Mouse (Mus musculus): Measurements from ENCODE around the gene Msi1.

Msi1 gene

DNA sequence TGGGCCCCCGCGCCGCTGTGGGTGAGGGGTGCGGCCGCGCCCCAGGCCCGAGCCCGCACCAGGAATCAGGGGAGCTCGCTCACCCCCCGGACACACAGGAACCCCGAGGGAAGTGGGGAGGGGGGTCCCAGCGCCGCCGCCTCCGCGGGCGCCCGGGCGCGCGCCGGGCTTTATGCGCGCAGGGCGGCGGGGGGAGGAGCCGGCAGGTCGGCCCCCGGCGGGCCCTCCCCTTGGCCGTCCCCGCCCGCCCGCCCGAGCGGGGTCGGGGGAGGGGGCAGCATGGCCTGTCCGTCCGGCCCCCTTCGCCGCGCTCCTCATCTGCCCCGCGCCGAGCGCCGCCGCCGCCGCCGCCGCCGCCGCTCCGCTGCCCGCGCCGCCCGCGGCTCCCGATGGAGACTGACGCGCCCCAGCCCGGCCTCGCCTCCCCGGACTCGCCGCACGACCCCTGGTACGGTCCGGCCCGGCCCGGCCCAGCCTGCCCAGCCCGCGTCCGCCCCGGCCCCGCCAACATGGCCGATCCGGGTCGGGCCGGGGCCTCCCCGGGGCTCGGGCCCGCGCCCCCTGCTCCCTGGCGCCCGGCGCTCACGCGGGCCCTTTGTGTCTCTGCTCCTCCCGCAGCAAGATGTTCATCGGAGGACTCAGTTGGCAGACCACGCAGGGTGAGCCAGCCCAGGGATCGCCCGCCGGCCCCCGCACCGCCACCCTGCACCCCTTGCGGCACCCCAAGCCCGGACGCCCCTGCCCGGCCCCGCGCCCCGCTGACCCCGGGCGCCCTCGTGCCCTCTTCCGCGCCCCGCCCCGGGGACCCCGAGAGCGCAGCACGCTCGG lies at the start of gene Msi1:
Msi1 (plus strand) TSS at position 241 of the 828 bp plus-strand sequence.
- DNase-seq = peak; percentile 85

GRCm38 (mm10) chr5:115391935-115392334 lies 37.5 kb upstream of the Msi1 start:
- no peak for DNase-seq

GRCm38 (mm10) chr5:115392969-115393368 lies 36.4 kb upstream of the Msi1 start:
- no peak for DNase-seq

DNA sequence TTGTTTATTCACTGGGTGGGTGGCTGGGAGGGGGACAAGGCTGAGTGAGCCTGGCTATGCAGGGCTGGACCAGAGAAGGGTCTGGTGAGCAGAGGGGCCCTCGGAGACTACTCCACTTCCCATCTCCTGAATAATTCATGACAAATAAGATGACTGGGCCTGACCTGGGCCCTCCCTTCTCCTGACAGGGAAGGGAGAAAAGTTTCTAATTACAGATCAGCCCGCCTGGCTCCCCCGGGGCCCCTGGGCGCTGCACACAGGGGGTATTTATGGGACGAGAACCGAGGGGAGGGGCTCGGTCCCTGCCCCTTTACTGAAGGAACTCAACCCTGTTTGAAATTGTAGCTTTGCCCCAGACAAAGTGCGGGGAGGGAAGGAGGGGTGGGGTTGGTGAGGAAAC lies 35.2 kb upstream of the Msi1 start:
- DNase-seq = peak; percentile 52

DNA sequence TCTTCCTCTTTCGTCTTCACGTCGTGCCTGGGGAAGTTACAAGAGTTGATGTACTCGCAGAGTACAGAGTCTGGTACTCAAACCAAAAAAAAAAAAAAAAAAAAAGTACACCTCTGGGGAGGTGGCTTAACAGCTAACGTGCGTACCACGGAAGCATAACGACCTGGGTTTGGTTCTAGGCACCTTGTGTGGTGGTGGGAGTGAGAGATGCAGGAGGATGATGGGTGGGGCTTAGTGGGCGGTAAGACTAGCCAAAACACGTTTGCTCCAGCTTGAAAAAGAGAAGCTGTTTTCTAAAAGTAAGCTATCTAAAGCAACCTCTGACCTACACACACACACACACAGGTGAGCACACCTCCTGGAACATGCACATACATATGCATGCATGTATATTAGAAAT lies 34.6 kb upstream of the Msi1 start:
- no peak for DNase-seq

DNA sequence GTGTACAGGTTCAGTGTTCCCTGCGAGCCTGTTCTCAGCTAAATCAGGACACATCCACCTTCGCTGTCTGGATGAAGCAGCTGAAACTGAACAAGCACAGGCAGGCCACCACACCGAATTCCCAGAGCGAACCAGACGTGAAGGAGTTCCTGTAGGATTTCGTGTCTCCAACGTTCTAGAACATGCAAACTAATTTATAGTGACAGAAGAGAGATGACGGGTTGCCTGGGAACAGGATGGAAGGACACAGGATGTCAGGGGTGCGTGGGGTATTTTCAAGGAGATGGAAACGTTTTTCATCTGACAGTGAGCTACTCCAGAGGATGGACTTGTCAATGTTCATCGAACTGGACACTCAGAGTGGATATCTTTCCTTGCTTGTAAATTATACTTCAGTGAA lies 32.7 kb upstream of the Msi1 start:
- peak; percentile 51 for DNase-seq

- peak; percentile 97 for DNase-seq
These were observed 31.3 kb upstream of the Msi1 start for GRCm38 (mm10) chr5:115397839-115398780.

GRCm38 (mm10) chr5:115402063-115402462 lies 27.3 kb upstream of the Msi1 start:
- peak; percentile 78 for DNase-seq

- DNase-seq = peak; percentile 90
These were observed 25.8 kb upstream of the Msi1 start for GRCm38 (mm10) chr5:115403436-115404140.

DNA sequence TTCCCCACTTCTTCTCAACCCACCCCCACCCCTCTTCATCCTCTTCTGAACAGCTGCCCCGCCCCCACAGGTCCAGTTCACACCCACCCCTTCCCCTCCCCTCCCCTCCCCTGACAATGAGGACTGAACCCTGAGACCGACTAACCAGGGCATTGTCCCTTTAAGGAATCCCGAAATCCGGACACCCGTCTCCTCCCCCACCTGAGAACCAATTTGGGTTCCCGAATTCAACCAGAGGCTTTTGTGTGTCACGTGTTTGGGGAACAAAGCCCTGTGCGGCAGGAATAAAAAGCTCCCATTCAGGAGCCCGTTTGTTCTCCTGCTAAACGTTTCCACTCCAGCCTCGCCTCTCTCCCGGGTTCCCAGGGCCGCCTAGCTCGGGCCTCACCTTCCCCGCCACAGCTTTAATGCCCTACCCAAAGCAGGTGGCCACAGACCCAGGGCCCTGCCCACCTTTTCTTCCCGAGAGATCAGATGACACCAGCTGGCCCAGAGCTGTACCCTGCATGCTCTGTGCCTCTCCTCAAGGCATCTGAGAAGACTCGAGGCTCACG lies 25.1 kb upstream of the Msi1 start:
- peak; percentile 92 for DNase-seq

DNA sequence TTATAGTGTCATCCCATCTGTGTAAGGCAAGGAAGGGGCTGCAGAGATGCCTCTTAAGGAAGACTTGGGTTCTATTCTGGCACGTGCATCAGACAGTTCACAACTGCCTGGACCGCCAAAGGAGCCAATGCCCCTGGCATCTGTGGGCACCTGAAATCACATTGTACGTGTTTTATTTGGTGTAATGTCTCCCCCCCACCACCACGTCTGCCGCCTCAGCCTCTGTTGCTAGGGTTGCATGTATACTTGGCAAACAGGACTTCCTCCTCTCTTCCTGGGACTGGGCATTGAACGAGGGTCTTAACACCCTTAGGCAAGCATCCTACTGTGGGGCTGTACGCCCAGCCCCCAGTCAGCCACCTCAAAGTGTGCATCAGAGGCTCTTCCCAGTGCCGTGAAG lies 24.2 kb upstream of the Msi1 start:
- DNase-seq = no peak

- peak; percentile 61 for DNase-seq
These were observed 21.3 kb upstream of the Msi1 start for GRCm38 (mm10) chr5:115408110-115408509.

GRCm38 (mm10) chr5:115415111-115416085 lies 14.0 kb upstream of the Msi1 start:
- peak; percentile 74 for DNase-seq

DNA sequence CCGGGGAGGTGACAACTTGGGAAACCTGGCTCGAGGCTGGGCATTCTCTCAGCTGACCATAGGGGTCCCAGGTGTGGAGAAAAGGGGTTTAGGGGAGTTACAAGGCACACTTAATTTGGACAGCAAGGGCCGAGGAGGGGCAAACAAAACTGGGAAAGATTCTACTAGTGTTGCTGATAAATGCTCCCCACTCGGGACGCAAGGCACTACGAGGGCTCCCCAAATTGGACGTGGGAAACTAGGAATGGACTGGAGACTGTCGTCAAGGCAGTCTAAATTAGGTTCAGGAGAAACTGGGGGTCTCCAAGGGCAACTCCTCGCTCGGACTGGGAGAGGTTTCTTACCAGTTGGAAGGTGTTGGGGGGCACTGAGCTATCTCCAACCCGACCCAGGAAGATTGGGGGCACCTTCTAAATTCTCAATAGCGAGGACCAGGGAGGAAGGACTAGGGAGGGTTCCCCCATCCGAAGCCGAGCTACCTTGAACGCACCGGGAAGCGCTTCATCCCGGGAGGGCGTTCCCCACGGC lies 504 bp upstream of the Msi1 start:
- no peak for DNase-seq

- no peak for DNase-seq
These were observed 975 bp downstream of the Msi1 start for GRCm38 (mm10) chr5:115430187-115430960.

- peak; percentile 88 for DNase-seq
These were observed 1.9 kb downstream of the Msi1 start for GRCm38 (mm10) chr5:115431061-115431897.

GRCm38 (mm10) chr5:115431898-115432259 lies 2.5 kb downstream of the Msi1 start:
- DNase-seq = peak; percentile 86

DNA sequence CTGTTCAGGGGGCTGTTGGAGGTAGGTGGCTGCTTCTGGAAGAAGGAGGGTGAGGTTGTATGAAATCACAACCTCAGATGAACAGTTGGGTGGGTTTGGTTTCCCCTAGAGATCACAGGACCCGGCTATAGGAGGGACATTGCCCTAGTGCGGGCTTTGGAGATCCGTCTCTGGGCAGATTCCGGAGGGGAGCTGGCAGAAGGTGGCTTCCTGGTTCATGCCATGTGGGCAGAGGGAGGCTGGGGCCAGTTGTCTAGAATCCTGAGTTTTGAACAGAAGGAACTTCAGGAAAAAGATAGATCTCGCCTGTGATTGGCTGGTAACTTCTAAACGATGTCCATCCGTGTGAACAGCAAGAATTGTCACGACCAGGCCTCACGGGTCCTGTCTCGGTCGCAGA lies 3.0 kb downstream of the Msi1 start:
- no peak for DNase-seq

GRCm38 (mm10) chr5:115433191-115433590 lies 3.8 kb downstream of the Msi1 start:
- no peak for DNase-seq
